Mouse (Mus musculus) neural tube, embryonic 11.5 days (tissue): ENCODE results near the gene Apom. TPM values are rescaled to one million over a fixed set of nuclear protein-coding genes. Genes with fewer than 3 reads are reported as not detected.
A peak's percentile ranks its signal among the peaks of the same experiment; 100 is the strongest.

ENCODE experiments used
- ATAC-seq: fragments of 200-750 bp; cut with Nextera tagmentation; 2 replicates; pipeline ENCODE4 v1.8.0; 2017; ENCODE audit warnings: moderate number of reproducible peaks, mild to moderate bottlenecking, moderate TSS enrichment, moderate library complexity; ENCODE audit not compliant: insufficient read depth, low FRiP score, low TSS enrichment
- DNase-seq: peaks from one replicate; pipeline ENCODE4 v3.0.0-alpha.2; 2015; ENCODE audit warnings: low spot score
- H3K27ac ChIP-seq: fragments of 300-500 bp; sonication (generic); 2 replicates; pipeline ENCODE4 v1.5.1; 2014; ENCODE audit warnings: low read depth, mild to moderate bottlenecking, low read length
- H3K27me3 ChIP-seq: fragments of 300-500 bp; sonication (generic); 2 replicates; pipeline ENCODE4 v1.6.1; 2014; ENCODE audit warnings: mild to moderate bottlenecking, low read length, mixed read lengths; ENCODE audit not compliant: control insufficient read depth, insufficient read depth
- H3K36me3 ChIP-seq: fragments of 300-500 bp; sonication (generic); 2 replicates; pipeline ENCODE4 v1.6.1; 2014; ENCODE audit warnings: mild to moderate bottlenecking, low read length, moderate library complexity, mixed read lengths; ENCODE audit not compliant: control insufficient read depth, insufficient read depth
- H3K4me1 ChIP-seq: fragments of 300-500 bp; sonication (generic); 2 replicates; pipeline ENCODE4 v1.6.1; 2014; ENCODE audit warnings: low read length, mixed read lengths; ENCODE audit not compliant: control insufficient read depth, insufficient read depth
- H3K4me2 ChIP-seq: fragments of 300-500 bp; sonication (generic); 2 replicates; pipeline ENCODE4 v1.6.1; 2014; ENCODE audit warnings: low read depth, mild to moderate bottlenecking, moderate library complexity
- H3K4me3 ChIP-seq: fragments of 300-500 bp; sonication (generic); 2 replicates; pipeline ENCODE4 v1.5.1; 2014; ENCODE audit warnings: low read depth, low read length
- H3K9ac ChIP-seq: fragments of 300-500 bp; sonication (generic); 2 replicates; pipeline ENCODE4 v1.6.1; 2014; ENCODE audit warnings: mild to moderate bottlenecking, low read length
- H3K9me3 ChIP-seq: fragments of 300-500 bp; sonication (generic); 2 replicates; pipeline ENCODE4 v1.6.1; 2016; ENCODE audit warnings: low read length; ENCODE audit not compliant: control insufficient read depth
- WGBS: fragments of 180-500 bp; shearing (Covaris S2); extraction: QIAGEN DNeasy Blood & Tissue Kit; methylation state at CpG from one replicate; pipeline ENCODE4 v1.1.7; 2014; 5-methylcytosine and 5-hydroxymethylcytosine counted together
- polyA plus RNA-seq: library from polyadenylated mRNA; unstranded; fragments of >200 nt; fragmentation: Nextera tagmentation; extraction: Ambion mirVana; gene quantifications from 2 replicates; pipeline ENCODE4 v1.2.1, GENCODE M21; 2014

The Apom gene
- polyA plus RNA-seq, 1 experiment from 2014 or later, result 0.93 TPM

GRCm38 (mm10) chr17:35103221-35103690, 28.6 kb downstream of the Apom start:
- DNase-seq (no peak), ATAC-seq (no peak)
- Histone ChIP-seq H3K4me3 (no peak overlapping the region), H3K36me3 (peaks cover 15% of the 10 kb centered on the region), H3K4me1 (no peaks in the 10 kb centered on the region), H3K4me2 (no peak overlapping the region), H3K9me3 (no peaks in the 10 kb centered on the region), H3K9ac (0 out of 2 replicates have a peak overlapping the region, but pooled peaks have one; percentile 4), H3K27ac (no peak overlapping the region), H3K27me3 (no peaks in the 10 kb centered on the region)
- WGBS, result 71% methylated on average over 6 of the region's 6 CpGs

GRCm38 (mm10) chr17:35102299-35102698, 29.6 kb downstream of the Apom start:
- no peak overlapping the region for H3K4me3 ChIP-seq
- H3K9me3 ChIP-seq, result no peaks in the 10 kb centered on the region
- H3K27me3 ChIP-seq, result no peaks in the 10 kb centered on the region
- H3K36me3 ChIP-seq, result peaks cover 15% of the 10 kb centered on the region
- no peak overlapping the region for H3K9ac ChIP-seq
- ATAC-seq (no peak), DNase-seq (no peak)
- no peak overlapping the region for H3K27ac ChIP-seq
- H3K4me2 ChIP-seq, result no peak overlapping the region
- WGBS, result 82% methylated on average over 8 of the region's 8 CpGs
- H3K4me1 ChIP-seq, result no peaks in the 10 kb centered on the region

- no peaks in the 10 kb centered on the region for H3K4me1 ChIP-seq
- peaks cover 20% of the 10 kb centered on the region for H3K36me3 ChIP-seq
- ATAC-seq (no peak), DNase-seq (no peak)
- no peak overlapping the region for H3K27ac ChIP-seq
- no peaks in the 10 kb centered on the region for H3K9me3 ChIP-seq
- H3K4me3 ChIP-seq, result no peak overlapping the region
- H3K9ac ChIP-seq, result no peak overlapping the region
- H3K27me3 ChIP-seq, result no peaks in the 10 kb centered on the region
- H3K4me2 ChIP-seq, result no peak overlapping the region
- 94% methylated on average over 11 of the region's 11 CpGs for WGBS
These were observed 30.7 kb downstream of the Apom start for GRCm38 (mm10) chr17:35101161-35101560.

- Histone ChIP-seq H3K9ac (no peak overlapping the region), H3K4me3 (no peak overlapping the region), H3K4me1 (no peaks in the 10 kb centered on the region), H3K9me3 (no peaks in the 10 kb centered on the region), H3K36me3 (peaks cover 20% of the 10 kb centered on the region), H3K4me2 (no peak overlapping the region), H3K27me3 (no peaks in the 10 kb centered on the region), H3K27ac (no peak overlapping the region)
- DNase-seq (no peak), ATAC-seq (no peak)
- 77% methylated on average over 10 of the region's 10 CpGs for WGBS
These were observed 31.6 kb downstream of the Apom start for GRCm38 (mm10) chr17:35100196-35100765.

GRCm38 (mm10) chr17:35097164-35097655, 34.6 kb downstream of the Apom start:
- H3K9ac ChIP-seq, result no peak overlapping the region; the same call in 1 of the 2 replicates
- ATAC-seq (no peak), DNase-seq (no peak)
- H3K4me1 ChIP-seq, result no peaks in the 10 kb centered on the region
- no peaks in the 10 kb centered on the region for H3K27me3 ChIP-seq
- H3K4me2 ChIP-seq, result no peak overlapping the region
- H3K27ac ChIP-seq, result no peak overlapping the region
- no peaks in the 10 kb centered on the region for H3K9me3 ChIP-seq
- H3K4me3 ChIP-seq, result no peak overlapping the region
- peaks cover 20% of the 10 kb centered on the region for H3K36me3 ChIP-seq
- WGBS, result 88% methylated on average over 12 of the region's 12 CpGs

GRCm38 (mm10) chr17:35096597-35096996, 35.3 kb downstream of the Apom start:
- Histone ChIP-seq H3K27ac (no peak overlapping the region), H3K27me3 (no peaks in the 10 kb centered on the region), H3K4me1 (no peaks in the 10 kb centered on the region), H3K36me3 (peaks cover 16% of the 10 kb centered on the region), H3K4me3 (no peak overlapping the region), H3K9me3 (no peaks in the 10 kb centered on the region), H3K4me2 (no peak overlapping the region), H3K9ac (no peak overlapping the region; the same call in 1 of the 2 replicates)
- DNase-seq (no peak), ATAC-seq (no peak)
- WGBS, result 86% methylated on average over 12 of the region's 12 CpGs

GRCm38 (mm10) chr17:35094475-35095365, 37.1 kb downstream of the Apom start:
- DNase-seq, result no peak
- Histone ChIP-seq H3K4me3 (no peak overlapping the region), H3K36me3 (peaks cover 13% of the 10 kb centered on the region), H3K27ac (no peak overlapping the region), H3K27me3 (no peaks in the 10 kb centered on the region), H3K9me3 (no peaks in the 10 kb centered on the region), H3K4me2 (no peak overlapping the region), H3K9ac (no peak overlapping the region), H3K4me1 (peaks cover 6% of the 10 kb centered on the region; the same call in 1 of the 2 replicates)
- WGBS, result 92% methylated on average over 15 of the region's 15 CpGs
- ATAC-seq, result no peak

GRCm38 (mm10) chr17:35092403-35093198, 39.2 kb downstream of the Apom start:
- Histone ChIP-seq H3K4me3 (no peak overlapping the region), H3K4me1 (peaks cover 6% of the 10 kb centered on the region; the same call in 1 of the 2 replicates), H3K36me3 (peaks cover 11% of the 10 kb centered on the region), H3K27ac (no peak overlapping the region), H3K4me2 (no peak overlapping the region), H3K9ac (no peak overlapping the region), H3K27me3 (no peaks in the 10 kb centered on the region), H3K9me3 (no peaks in the 10 kb centered on the region)
- ATAC-seq (no peak), DNase-seq (no peak)
- WGBS, result 91% methylated on average over 14 of the region's 14 CpGs
